Mouse (Mus musculus) retina, adult 2 months (tissue): ENCODE results near the gene Gadd45gip1.

Experiments
- DNase-seq: peaks from one replicate; pipeline ENCODE4 v3.0.0-alpha.2; 2012; ENCODE audit warnings: low read depth, low spot score

Gadd45gip1 gene

DNA sequence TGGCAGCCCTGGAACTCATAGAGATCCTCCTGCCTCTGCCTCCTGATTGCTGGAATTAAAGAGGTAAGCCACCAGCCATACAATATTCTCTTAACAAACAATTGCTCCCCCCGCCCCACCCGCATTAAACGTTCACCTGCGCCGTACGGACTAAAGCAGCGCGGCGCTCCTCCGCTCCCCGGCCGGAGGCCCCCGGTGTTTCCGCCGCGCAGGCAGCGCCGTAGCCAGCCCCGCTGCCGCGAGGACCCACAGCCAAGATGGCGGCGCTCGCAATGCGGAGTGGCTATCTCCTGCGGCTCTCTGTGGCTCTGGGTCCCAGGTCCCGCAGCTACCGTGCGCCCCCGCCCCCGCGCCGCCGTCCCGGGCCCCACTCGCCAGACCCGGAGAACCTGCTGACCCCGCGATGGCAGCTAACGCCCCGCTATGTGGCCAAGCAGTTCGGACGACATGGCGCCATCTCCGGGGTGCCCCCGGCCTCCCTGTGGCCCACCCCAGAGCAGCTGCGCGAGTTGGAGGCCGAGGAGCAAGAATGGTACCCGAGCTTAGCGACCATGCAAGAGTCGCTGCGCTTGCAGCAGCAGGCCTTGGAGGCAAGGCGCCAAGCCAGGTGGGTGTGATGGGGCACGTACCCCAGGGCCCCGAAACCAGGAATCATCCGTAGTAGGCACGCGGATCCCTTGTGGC lies 854 bp downstream of the Gadd45gip1 start:
- DNase-seq, result no peak

DNA sequence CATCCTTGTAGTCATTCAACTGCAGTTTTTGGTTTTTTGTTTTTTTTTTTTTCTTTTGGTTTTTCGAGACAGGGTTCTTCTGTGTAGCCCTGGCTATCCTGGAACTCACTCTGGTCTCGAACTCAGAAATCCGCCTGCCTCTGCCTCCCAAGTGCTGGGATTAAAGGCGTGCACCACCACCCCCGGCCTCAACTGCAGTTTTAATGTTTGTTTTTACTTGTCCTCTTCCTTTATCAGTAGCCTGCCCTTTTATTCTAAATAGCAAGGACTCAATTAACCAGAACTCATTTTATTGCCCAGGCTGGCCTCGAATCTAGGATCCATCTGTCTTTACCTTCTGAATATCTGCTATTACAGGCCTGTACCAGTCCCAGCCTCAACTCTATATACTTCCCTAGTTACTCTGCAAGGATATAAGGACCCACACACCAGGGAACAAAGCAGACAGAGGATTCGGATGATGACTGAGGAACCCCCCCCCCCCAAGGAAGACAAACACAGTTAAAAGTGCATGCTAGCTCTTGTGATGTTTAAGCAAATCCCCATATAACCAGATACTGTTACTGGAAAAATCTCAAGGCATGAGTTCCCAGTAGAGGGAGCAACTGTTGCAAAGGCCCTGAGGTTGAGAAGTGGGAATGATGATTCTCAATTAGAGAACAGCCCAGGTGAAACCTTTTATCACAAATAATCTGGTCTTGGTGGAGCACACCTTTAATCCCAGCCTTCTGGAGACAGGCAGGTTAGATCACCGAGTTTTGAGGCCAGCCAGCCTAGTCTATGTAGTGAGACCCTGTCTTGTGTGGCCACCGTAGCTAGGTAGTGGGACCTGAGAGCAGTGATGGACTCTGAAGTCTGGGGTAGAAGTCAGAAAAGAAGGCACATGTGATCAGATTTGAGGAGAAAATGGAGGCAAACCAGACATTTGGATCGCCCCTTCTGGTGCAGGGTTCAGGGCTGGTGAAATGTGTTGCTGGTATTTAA lies 1.7 kb downstream of the Gadd45gip1 start:
- no peak for DNase-seq

DNA sequence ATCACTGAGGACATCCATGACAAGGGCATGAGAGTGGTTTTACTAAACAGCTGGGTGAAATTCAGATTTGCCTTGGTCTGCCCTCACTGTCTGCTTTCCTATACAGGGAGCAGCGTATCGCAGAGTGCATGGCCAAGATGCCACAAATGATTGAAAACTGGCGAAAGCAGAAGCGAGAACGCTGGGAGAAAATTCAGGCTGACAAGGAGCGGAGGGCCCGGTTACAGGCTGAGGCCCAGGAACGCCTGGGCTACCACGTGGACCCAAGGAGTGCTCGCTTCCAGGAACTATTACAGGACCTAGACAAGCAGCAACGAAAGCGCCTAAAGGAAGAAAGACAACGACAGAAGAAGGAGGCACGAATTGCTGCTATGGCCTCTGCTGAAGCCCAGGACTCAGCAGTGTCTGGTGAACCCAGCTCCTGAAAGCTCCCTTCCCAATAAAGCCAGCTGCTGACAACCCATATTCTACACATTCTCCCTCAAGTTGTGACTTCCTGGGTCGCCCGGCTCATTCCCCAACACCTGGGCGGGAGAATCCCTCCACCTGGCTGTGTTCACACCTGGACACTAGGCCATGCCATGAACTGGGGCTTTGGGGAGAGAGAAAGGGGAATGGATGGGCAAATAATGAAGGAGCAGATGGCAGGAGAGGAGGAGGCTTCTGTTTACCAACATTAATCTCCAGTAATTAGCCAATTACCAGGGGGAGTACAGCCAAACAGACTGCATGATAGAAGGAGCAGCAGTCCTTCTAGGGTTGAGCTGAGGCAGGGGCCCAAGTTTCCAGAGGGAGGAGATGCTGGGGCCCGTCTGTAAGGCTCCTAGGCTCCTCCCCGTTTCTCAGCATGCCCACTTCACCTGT lies 2.9 kb downstream of the Gadd45gip1 start:
- DNase-seq, result no peak

DNA sequence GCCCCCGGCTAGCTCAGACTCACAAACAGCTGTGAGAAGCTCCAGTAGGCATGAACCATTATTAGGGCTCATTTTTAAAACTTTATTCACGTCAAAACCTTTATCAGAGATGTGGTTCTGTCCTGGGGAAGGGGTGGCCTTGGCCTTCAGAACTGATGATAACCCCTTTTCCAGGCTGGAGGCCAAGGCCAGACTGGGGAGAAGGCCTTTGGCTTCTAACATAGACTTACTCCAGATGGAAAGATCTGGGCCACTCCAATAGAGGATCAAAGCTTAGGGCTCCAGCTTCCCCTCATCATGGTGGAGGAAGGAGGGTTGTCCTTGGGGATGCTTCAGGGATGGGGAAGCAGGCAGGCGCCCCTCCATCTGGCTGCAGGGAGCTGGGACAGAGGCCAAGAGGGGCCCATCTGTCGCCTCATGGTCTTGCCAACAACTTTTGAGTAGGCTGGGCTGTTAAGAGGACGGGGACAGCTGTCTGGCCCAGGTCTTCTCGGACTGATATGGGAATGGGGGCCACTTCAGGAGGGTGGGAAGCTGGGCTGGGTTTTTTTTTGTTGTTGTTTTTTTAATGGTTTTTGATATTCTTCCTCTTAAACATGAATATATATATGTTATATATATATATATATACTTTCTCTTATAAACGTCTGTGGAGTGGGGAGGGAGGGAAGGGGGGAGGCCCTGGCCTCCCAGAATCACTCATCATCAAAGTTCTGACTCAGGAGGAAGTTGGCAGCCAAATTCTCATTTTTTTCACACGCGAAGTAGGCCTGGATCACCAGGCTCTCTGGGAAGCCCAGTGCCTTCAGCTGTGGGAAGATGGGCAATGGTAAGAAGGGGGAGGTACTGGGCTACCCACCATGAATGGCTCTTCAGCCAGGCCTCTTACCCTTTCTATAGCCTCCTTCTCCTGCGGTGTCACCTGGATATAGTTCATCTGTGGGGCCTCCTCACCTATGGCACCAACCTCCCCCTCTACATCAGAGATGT lies 3.8 kb downstream of the Gadd45gip1 start:
- no peak for DNase-seq

DNA sequence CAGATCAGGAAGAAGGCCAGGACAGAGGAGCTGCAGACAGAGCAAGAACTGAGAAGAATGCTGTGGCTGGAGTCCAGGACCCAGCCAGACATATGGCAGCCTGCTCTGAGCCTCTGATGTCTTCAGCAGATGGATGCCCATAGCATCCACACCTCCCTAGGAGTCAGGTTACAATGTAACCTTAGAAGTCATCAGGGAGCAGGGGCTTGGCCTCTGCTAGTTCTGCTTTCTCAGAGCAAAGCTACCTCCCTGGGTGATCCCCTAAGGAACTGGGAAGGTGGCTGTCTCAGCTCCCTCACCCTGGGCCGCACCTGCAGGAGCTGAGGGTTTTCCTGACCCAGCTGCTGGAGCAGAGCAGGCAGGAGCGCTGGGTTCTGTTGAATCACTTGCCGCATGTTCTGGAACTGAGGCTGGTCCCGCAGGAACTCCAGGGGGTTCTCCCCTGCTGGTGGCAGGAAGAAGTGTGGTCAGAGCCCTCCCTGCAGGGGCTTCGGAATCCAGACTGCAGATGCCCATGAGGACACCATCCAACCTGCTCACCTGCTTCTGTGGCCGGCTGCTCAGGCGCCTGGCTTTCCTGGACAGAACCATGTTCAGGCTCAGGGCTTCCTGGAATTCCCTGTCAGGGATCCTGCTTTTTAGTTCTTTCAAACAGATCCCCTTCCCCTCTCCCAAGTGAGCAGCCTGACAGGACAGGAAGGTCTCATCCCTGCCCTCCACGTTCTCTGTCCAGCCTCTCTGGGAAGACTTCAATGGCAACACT lies 6.0 kb downstream of the Gadd45gip1 start:
- DNase-seq, result no peak

GRCm38 (mm10) chr8:84837912-84838470 lies 6.7 kb downstream of the Gadd45gip1 start:
- no peak for DNase-seq

DNA sequence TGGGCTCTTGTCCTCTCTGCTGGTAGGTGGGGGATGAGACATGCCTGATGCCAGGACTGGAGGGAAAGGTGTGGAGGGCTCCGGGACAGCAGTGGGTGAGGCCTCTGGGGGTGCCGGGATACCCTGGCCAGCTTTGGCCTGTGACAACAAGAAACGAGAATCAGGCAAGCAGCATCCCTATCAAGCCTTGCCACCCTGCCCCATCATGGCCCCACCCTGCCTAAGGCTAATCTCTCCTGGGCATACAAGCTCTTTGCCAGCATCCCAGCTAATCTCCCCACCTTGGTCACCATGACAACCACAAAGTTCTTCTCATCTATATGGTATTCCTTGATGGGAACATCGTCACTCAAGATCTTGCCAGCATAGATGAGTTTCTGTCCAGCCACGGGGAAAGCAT lies 7.2 kb downstream of the Gadd45gip1 start:
- no peak for DNase-seq

DNA sequence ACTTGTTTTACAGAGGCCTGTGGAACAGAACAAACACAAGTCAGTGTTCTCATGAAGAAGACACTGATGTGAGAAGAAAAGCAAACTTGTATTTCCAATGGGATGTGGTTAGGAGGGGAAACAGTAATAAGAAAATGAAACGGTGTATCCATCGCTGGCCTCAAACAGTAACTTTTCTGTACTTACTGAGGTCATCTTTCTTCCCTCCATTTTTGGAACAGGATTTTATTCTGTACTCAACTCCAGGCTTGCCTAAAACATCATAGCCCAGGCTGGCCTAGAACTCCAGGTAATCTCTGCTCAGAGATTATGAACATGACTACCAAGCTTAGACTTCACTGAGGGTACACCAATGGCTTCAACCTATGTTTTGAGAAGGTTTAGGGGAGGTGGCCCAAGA lies 8.1 kb downstream of the Gadd45gip1 start:
- no peak for DNase-seq

- DNase-seq, result no peak
Observed at GRCm38 (mm10) chr8:84839875-84840247, 8.5 kb downstream of the Gadd45gip1 start.

DNA sequence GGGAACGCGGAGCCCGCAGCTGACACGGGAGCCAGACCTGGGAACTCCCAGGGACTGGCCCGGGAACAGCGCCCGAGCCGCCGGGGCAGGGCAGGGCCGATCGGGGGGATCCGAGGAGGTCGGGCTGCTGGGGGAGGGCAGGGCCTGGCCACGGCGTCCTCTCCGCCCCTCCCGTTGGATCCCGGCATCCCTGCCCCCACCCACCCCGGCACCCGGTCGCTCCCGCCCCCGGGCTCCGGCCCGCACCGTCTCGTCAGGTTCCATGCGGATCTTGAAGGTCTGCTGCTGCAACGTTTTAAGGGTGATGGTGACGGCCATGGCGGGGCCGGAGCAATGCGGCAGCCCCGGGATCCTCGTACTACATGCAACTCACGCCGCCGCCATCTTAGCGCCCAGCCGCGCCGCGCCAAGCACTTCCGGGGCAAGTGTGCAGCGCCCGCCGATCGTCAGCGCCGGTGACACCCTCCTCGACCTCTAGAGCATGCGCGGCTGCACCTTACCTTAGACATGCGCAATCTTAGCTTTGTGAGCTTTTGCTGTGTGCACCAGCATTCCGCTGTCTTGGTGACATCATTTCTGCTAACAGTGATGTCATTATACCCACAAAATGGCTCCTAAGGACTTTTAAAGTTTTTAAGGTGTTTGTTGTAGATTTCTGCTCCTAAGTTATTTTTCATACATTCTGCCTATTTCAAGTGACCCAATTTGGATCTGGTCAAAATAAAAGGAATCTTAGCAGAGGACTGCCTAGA lies 9.1 kb downstream of the Gadd45gip1 start, which contains the start of gene Rad23a:
Gene Rad23a, minus strand, starts transcription at position 418 of the 752 bp plus-strand sequence.
- DNase-seq, result peak; percentile 82

- no peak for DNase-seq
Observed at GRCm38 (mm10) chr8:84841514-84841913, 10.2 kb downstream of the Gadd45gip1 start.

GRCm38 (mm10) chr8:84844397-84845070 lies 13.2 kb downstream of the Gadd45gip1 start:
- DNase-seq, result no peak

- no peak for DNase-seq
Observed at GRCm38 (mm10) chr8:84845355-84846093, 14.2 kb downstream of the Gadd45gip1 start.

DNA sequence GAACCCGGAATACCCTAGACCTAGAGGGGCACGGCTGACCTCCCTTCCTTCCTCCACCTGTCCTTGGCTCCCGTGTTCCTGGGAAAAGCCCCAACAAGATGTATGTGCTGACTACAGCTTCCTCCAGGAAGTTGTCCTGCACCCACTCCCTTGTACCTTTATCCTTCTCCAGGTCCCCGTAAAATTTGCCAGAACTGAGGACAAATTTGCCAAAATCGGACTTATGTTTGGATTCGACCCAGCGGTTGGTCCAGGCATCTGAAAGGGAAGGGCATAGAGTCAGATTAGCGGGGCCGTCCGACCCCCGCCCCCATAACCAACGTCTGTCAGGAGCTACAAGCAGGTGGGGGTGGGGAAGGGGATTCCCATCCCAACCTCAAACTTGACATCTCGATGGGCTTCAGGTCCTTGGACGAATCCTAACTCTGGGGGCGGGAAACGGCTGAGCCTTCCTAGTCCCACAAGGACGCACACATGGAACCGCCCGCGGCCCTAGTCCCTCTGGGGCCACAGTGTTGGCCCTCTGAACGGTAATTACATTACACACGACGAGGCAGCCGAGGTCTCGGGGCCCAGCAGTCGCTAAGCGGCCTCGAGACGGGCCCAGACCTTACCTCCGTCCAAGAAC lies 14.9 kb downstream of the Gadd45gip1 start:
- DNase-seq, result no peak

GRCm38 (mm10) chr8:84846722-84847572 lies 15.6 kb downstream of the Gadd45gip1 start, which contains the start of gene Calr:
Calr (minus strand) TSS chr8:84846934.
- peak; percentile 100 for DNase-seq
